Mouse (Mus musculus) thymus, adult 2 months (tissue): ENCODE results near the gene Hoxa6. TPM values are rescaled to one million over a fixed set of nuclear protein-coding genes. Genes with fewer than 3 reads are reported as not detected.

Experiments
- DNase-seq: peaks from one replicate; pipeline ENCODE4 v3.0.0; 2021
- H3K27ac ChIP-seq: fragments of 200-500 bp; 2 replicates; pipeline ENCODE4 v1.5.1; 2012; ENCODE audit warnings: low read length, control low read depth; ENCODE audit not compliant: control insufficient read depth, insufficient read depth
- H3K27me3 ChIP-seq: fragments of 200-500 bp; 2 replicates; pipeline ENCODE4 v1.6.1; 2012; ENCODE audit warnings: mild to moderate bottlenecking, low read length, moderate library complexity, mixed read lengths; ENCODE audit not compliant: control insufficient read depth, insufficient read depth
- H3K36me3 ChIP-seq: fragments of 200-500 bp; 2 replicates; pipeline ENCODE4 v1.6.1; 2012; ENCODE audit warnings: mild to moderate bottlenecking, low read length, moderate library complexity; ENCODE audit not compliant: control insufficient read depth, insufficient read depth
- H3K4me1 ChIP-seq: fragments of 200-500 bp; replicated peaks from 2 replicates; pipeline ENCODE4 v1.6.1; 2012; ENCODE audit warnings: low read length; ENCODE audit not compliant: control insufficient read depth, insufficient read depth
- H3K4me3 ChIP-seq: fragments of 200-500 bp; 2 replicates; pipeline ENCODE4 v1.5.1; 2012; ENCODE audit warnings: mild to moderate bottlenecking, low read length, control low read depth, moderate library complexity; ENCODE audit not compliant: control insufficient read depth, insufficient read depth
- CTCF ChIP-seq: fragments of 200-500 bp; IDR thresholded peaks from 2 replicates; pipeline ENCODE4 v1.5.1; 2012; ENCODE audit warnings: mild to moderate bottlenecking, control low read depth, low read length, moderate library complexity, borderline replicate concordance; ENCODE audit not compliant: control insufficient read depth, poor library complexity, insufficient read depth; ENCODE audit errors: extremely low read depth
- POLR2A ChIP-seq: fragments of 200-500 bp; IDR thresholded peaks from 2 replicates; pipeline ENCODE4 v1.6.1; 2012; ENCODE audit warnings: mild to moderate bottlenecking, low read length, control low read depth, moderate library complexity; ENCODE audit not compliant: control insufficient read depth, poor library complexity, insufficient read depth; ENCODE audit errors: extremely low read depth
- WGBS: fragments of 180-500 bp; shearing (Covaris S2); methylation state at CpG from one replicate; pipeline ENCODE4 v1.1.7; 2018; 5-methylcytosine and 5-hydroxymethylcytosine counted together
- polyA plus RNA-seq: library from polyadenylated mRNA; depleted of rRNA; stranded (reverse); fragments of >200 nt; gene quantifications from 2 replicates; pipeline ENCODE4 v1.2.3, GENCODE M21; 2012

Gene Hoxa6
- polyA plus RNA-seq, 1 experiment: 0.39 TPM

DNA sequence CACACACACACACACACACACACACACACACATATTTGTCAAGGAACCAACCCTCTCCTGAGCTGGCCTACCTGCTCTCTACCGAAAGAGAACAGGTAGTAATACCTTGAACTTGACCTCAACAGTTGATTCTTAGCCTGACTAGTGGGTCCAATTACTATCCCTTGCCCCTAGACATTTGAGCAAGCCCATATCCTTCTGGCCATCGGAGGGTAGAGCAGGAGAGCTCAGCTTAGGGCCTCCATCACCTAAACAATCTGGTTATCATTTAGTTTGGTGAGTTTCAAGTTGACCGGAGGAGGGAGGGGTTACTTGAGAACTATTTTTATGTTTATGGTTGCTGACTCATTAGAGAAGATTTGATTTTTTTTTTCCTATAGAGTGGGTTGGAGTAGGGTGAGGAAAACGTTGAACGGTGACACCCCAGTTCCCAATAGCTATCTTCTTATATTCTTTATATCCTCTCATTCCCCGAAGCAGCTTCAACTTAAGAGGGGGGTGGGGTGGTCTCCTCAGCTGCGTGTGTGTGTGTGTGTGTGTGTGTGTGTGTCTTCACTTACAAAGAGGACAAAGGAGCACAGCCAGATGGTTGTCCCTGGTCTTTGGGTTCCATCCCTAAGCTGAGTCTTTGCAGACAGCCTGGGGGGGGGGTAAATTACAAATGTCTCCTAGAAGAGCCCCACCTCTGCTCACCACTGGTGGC lies 42.8 kb upstream of the Hoxa6 start:
- Histone ChIP-seq H3K36me3 (no peaks in the 10 kb centered on the region), H3K4me3 (no peak overlapping the region), H3K4me1 (peaks cover 3% of the 10 kb centered on the region; the same call in 1 of the 2 replicates), H3K27ac (no peak overlapping the region), H3K27me3 (peaks cover 52% of the 10 kb centered on the region)
- no peak for DNase-seq
- 19% methylated on average over 7 of the region's 7 CpGs for WGBS
- TF ChIP-seq CTCF (no peak), POLR2A (no peak)

DNA sequence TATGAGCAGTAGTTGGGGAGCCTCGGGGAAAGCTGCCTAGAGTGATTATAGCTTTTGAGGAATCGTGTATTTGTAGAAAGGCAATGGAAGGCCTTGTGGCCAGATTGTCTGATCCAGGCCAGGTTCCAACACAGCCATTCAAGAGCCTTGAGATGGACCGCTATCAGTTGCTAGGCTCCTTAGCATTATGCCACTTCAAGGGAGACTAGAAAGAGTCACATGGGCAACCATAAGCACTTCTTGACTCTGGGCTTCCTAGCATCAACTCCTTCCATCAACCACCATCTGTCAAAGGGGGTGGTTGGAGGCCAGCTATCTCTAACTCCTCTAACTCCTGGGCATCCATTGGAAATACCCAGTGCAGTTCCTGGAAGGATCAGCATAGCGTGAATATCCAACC lies 41.3 kb upstream of the Hoxa6 start:
- no peak overlapping the region for H3K4me3 ChIP-seq
- WGBS: 15% methylated on average over 4 of the region's 4 CpGs
- no peak for DNase-seq
- H3K36me3 ChIP-seq: no peaks in the 10 kb centered on the region
- peaks cover 15% of the 10 kb centered on the region for H3K4me1 ChIP-seq
- TF ChIP-seq CTCF (no peak), POLR2A (no peak)
- H3K27me3 ChIP-seq: peaks cover 67% of the 10 kb centered on the region
- no peak overlapping the region for H3K27ac ChIP-seq

DNA sequence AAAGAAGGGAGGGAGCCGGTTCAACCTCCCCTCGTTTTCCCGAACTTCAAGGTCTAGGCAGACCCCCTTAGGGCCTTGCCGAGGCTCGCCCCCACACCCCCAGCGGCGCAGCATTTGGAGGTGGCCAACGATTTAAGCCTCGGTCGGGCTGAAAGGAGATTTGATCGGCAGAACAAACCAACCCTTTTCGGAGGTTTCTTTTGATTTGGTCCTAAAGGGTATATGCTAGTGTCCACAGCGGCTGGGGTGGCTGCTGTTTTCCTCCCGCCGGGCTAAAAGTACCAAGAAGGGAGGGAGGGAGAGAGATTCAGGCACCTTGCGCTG lies 40.9 kb upstream of the Hoxa6 start:
- H3K36me3 ChIP-seq: no peaks in the 10 kb centered on the region
- TF ChIP-seq POLR2A (no peak), CTCF (no peak)
- H3K27ac ChIP-seq: no peak overlapping the region
- no peak overlapping the region for H3K4me3 ChIP-seq
- H3K27me3 ChIP-seq: peaks cover 71% of the 10 kb centered on the region
- H3K4me1 ChIP-seq: peaks cover 16% of the 10 kb centered on the region
- 4% methylated on average over 16 of the region's 16 CpGs for WGBS
- no peak for DNase-seq

- WGBS: 8% methylated on average over 27 of the region's 27 CpGs
- Histone ChIP-seq H3K36me3 (no peaks in the 10 kb centered on the region), H3K4me1 (peaks cover 16% of the 10 kb centered on the region), H3K4me3 (no peak overlapping the region), H3K27me3 (peaks cover 66% of the 10 kb centered on the region), H3K27ac (no peak overlapping the region)
- no peak for DNase-seq
- TF ChIP-seq POLR2A (no peak), CTCF (no peak)
Observed at GRCm38 (mm10) chr6:52248638-52249414, 40.3 kb upstream of the Hoxa6 start.

GRCm38 (mm10) chr6:52247766-52248637 lies 39.5 kb upstream of the Hoxa6 start:
- no peak for DNase-seq

DNA sequence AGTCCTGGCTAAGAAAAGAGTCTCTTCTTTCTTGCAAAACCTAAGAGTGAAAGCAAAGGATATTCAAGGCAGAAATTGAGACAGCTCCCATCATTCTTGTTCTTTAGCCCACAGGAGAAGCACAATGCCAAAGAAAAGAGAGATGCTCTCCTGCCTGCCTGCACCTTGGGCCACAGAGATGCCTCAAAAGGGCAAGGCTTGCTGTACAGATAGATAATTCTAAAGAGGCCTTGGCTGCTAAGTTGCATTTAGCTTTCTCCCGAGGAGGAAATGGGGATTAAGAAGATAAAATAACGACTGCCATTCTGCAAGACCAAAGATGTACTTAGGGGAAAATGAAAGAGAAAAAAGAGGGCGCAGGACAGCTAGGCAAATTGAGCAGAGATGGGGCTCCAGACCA lies 38.4 kb upstream of the Hoxa6 start:
- DNase-seq: no peak
- H3K4me1 ChIP-seq: peaks cover 16% of the 10 kb centered on the region
- WGBS: 8% methylated on average over 3 of the region's 3 CpGs
- no peak overlapping the region for H3K27ac ChIP-seq
- H3K4me3 ChIP-seq: no peak overlapping the region
- TF ChIP-seq CTCF: no peak
- no peaks in the 10 kb centered on the region for H3K36me3 ChIP-seq
- H3K27me3 ChIP-seq: peaks cover 61% of the 10 kb centered on the region

More at GRCm38 (mm10) chr6:52247766-52248637, 39.5 kb upstream of the Hoxa6 start:
- no peaks in the 10 kb centered on the region for H3K36me3 ChIP-seq
- H3K4me1 ChIP-seq: peaks cover 16% of the 10 kb centered on the region
- 7% methylated on average over 23 of the region's 23 CpGs for WGBS
- TF ChIP-seq CTCF (no peak), POLR2A (no peak)
- H3K27ac ChIP-seq: no peak overlapping the region
- peaks cover 68% of the 10 kb centered on the region for H3K27me3 ChIP-seq
- no peak overlapping the region for H3K4me3 ChIP-seq
